Mouse (Mus musculus) midbrain, postnatal 0 days (tissue): ENCODE results near the gene Nat8. TPM values are rescaled to one million over a fixed set of nuclear protein-coding genes. Genes with fewer than 3 reads are reported as not detected.
"Not testable (repeated sequence)": the region's sequence is repeated elsewhere in the genome, so short reads cannot be mapped to it uniquely, and the experiment has no call there.

ENCODE experiments used
- ATAC-seq: fragments of 200-750 bp; cut with Nextera tagmentation; 2 replicates; pipeline ENCODE4 v1.8.0; 2017; ENCODE audit warnings: moderate number of reproducible peaks, mild to moderate bottlenecking, moderate TSS enrichment, moderate library complexity; ENCODE audit not compliant: low FRiP score
- DNase-seq: peaks from one replicate; pipeline ENCODE4 v3.0.0-alpha.2; 2015; ENCODE audit warnings: low spot score
- H3K27ac ChIP-seq: fragments of 300-500 bp; sonication (generic); 2 replicates; pipeline ENCODE4 v1.5.1; 2014; ENCODE audit warnings: low read depth, mild to moderate bottlenecking, low read length, mixed read lengths
- H3K27me3 ChIP-seq: fragments of 300-500 bp; sonication (generic); 2 replicates; pipeline ENCODE4 v1.6.1; 2014; ENCODE audit warnings: low read length, control low read depth, mixed read lengths; ENCODE audit not compliant: insufficient read depth
- H3K36me3 ChIP-seq: fragments of 300-500 bp; sonication (generic); 2 replicates; pipeline ENCODE4 v1.6.1; 2014; ENCODE audit warnings: low read length, control low read depth, mixed read lengths; ENCODE audit not compliant: insufficient read depth
- H3K4me1 ChIP-seq: fragments of 300-500 bp; sonication (generic); 2 replicates; pipeline ENCODE4 v1.6.1; 2014; ENCODE audit warnings: mild to moderate bottlenecking, control low read depth, antibody characterized with exemption, low read length, mixed read lengths; ENCODE audit not compliant: insufficient read depth
- H3K4me2 ChIP-seq: fragments of 300-500 bp; sonication (generic); 2 replicates; pipeline ENCODE4 v1.6.1; 2014; ENCODE audit warnings: low read depth, mild to moderate bottlenecking, low read length, mixed read lengths; ENCODE audit not compliant: poor library complexity, severe bottlenecking
- H3K4me3 ChIP-seq: fragments of 300-500 bp; sonication (generic); 2 replicates; pipeline ENCODE4 v1.5.1; 2014; ENCODE audit warnings: low read depth, mild to moderate bottlenecking, low read length, moderate library complexity
- H3K9ac ChIP-seq: fragments of 300-500 bp; sonication (generic); replicated peaks from 2 replicates; pipeline ENCODE4 v1.6.1; 2014; ENCODE audit warnings: mild to moderate bottlenecking, low read length, moderate library complexity, mixed read lengths; ENCODE audit not compliant: poor library complexity, severe bottlenecking
- H3K9me3 ChIP-seq: fragments of 300-500 bp; sonication (generic); 2 replicates; pipeline ENCODE4 v1.6.1; 2016; ENCODE audit warnings: low read length, control low read depth
- CTCF ChIP-seq: IDR thresholded peaks from 2 replicates; pipeline ENCODE4 v1.5.1; 2016; ENCODE audit warnings: antibody characterized with exemption, mild to moderate bottlenecking
- WGBS: fragments of 180-500 bp; shearing (Covaris S2); extraction: QIAGEN DNeasy Blood & Tissue Kit; methylation state at CpG from one replicate; pipeline ENCODE4 v1.1.7; 2014; 5-methylcytosine and 5-hydroxymethylcytosine counted together
- polyA plus RNA-seq: library from polyadenylated mRNA; unstranded; fragments of >200 nt; fragmentation: Nextera tagmentation; extraction: Ambion mirVana; gene quantifications from 2 replicates; pipeline ENCODE4 v1.2.1, GENCODE M21; 2015
- total RNA-seq: library from RNA; depleted of rRNA; stranded (reverse); fragments of >200 nt; gene quantifications from 2 replicates; pipeline ENCODE4 v1.2.3, GENCODE M21; 2014

Nat8 gene
- total and polyA plus RNA-seq, 2 experiments from 2014 or later = 0.49 to 0.91 TPM

DNA sequence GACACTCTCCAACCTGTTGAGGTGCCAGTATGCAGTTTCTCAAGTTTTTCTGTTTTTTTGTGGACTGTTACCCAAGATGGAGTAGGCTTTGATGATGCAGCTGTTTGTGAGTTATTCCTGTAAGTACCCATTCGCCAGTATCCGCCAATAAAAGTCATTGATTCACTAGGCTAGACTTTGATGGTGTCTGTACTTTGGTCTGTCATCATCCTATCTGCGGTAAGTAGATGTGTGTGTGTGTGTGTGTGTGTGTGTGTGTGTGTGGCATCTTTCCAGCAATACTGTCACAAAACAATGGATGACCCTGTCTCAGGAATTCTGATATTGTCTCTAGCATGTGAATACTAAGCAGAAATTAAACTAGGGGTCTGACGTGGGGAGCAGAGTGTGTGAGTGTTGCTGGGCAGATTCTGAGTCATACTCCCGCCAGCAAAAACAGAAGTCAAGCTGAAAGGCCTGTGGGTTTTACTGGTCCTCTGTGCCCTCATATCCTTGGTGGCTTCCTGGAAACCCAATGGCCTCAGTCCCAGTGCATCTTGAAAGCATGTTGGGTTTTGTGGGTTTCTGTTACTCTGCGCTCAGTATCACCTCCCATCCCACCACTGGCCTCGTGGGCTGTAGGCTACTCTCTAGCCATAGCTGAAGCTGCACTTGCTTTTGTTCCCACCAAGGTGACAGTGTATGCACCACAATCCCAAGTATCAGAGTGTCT, 19.3 kb upstream of the Nat8 start:
- no peak for ATAC-seq
- no peaks in the 10 kb centered on the region for H3K36me3 ChIP-seq
- no peaks in the 10 kb centered on the region; the same call in 1 of the 2 replicates for H3K4me1 ChIP-seq
- no peak overlapping the region for H3K4me2 ChIP-seq
- TF ChIP-seq CTCF = no peak
- WGBS = 94% methylated on average over 7 of the region's 7 CpGs
- no peak overlapping the region for H3K9ac ChIP-seq
- no peak for DNase-seq
- no peak overlapping the region for H3K4me3 ChIP-seq
- no peaks in the 10 kb centered on the region for H3K27me3 ChIP-seq
- no peaks in the 10 kb centered on the region for H3K9me3 ChIP-seq
- H3K27ac ChIP-seq = no peak overlapping the region

GRCm38 (mm10) chr6:85849240-85849639, 17.4 kb upstream of the Nat8 start:
- no peaks in the 10 kb centered on the region for H3K36me3 ChIP-seq
- no peak for ATAC-seq
- no peak for TF ChIP-seq CTCF
- no peaks in the 10 kb centered on the region for H3K9me3 ChIP-seq
- H3K9ac ChIP-seq = no peak overlapping the region
- H3K27me3 ChIP-seq = no peaks in the 10 kb centered on the region
- no peak for DNase-seq
- no peak overlapping the region for H3K4me3 ChIP-seq
- 12% methylated on average over 2 of the region's 2 CpGs for WGBS
- no peaks in the 10 kb centered on the region; the same call in 1 of the 2 replicates for H3K4me1 ChIP-seq
- no peak overlapping the region for H3K27ac ChIP-seq
- H3K4me2 ChIP-seq = no peak overlapping the region

GRCm38 (mm10) chr6:85848140-85848539, 16.3 kb upstream of the Nat8 start:
- H3K4me2 ChIP-seq = no peak overlapping the region
- no peak overlapping the region for H3K27ac ChIP-seq
- no peaks in the 10 kb centered on the region for H3K9me3 ChIP-seq
- no peaks in the 10 kb centered on the region for H3K36me3 ChIP-seq
- H3K4me1 ChIP-seq = no peaks in the 10 kb centered on the region; the same call in 1 of the 2 replicates
- no peaks in the 10 kb centered on the region for H3K27me3 ChIP-seq
- no peak overlapping the region for H3K9ac ChIP-seq
- ATAC-seq (no peak), DNase-seq (no peak)
- TF ChIP-seq CTCF = no peak
- WGBS = 93% methylated on average over 4 of the region's 4 CpGs
- no peak overlapping the region for H3K4me3 ChIP-seq

DNA sequence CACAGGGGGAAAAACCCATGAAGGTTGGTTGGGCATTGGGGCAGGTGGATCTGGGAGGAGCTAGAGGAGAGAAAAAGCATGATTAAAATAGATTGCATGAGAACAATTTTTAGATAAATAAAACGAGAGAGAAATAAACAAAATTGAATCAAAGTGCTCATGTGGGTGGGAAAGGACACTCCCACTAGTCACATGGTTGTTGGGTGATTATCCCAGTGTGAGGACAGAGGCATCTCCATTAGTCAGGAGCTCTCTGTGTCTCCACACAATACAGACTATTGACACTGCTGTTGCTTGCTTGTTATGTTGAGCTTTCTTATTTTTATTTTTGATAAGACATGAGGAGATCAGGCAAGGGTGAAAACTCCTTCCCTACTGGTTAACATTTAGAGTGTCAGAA, 15.0 kb upstream of the Nat8 start:
- ATAC-seq = no peak
- no peak for TF ChIP-seq CTCF

GRCm38 (mm10) chr6:85843677-85844458, 12.0 kb upstream of the Nat8 start:
- H3K27ac ChIP-seq, H3K9ac ChIP-seq, H3K27me3 ChIP-seq, ATAC-seq, H3K4me2 ChIP-seq, H3K4me1 ChIP-seq, H3K36me3 ChIP-seq, H3K9me3 ChIP-seq, H3K4me3 ChIP-seq, DNase-seq: not testable (repeated sequence)
- 64% methylated on average over 25 of the region's 25 CpGs for WGBS
- peak; percentile 21; the same call in 1 of the 2 replicates for TF ChIP-seq CTCF

More for the DNA sequence above, 15.0 kb upstream of the Nat8 start:
- Histone ChIP-seq H3K4me1 (no peaks in the 10 kb centered on the region; the same call in 1 of the 2 replicates), H3K4me2 (no peak overlapping the region), H3K27me3 (no peaks in the 10 kb centered on the region), H3K4me3 (no peak overlapping the region), H3K9ac (no peak overlapping the region), H3K9me3 (no peaks in the 10 kb centered on the region), H3K27ac (no peak overlapping the region), H3K36me3 (no peaks in the 10 kb centered on the region)
- no peak for DNase-seq
- 55% methylated on average over 1 of the region's 1 CpGs for WGBS

- ATAC-seq = no peak
- H3K4me3 ChIP-seq = no peak overlapping the region
- H3K27me3 ChIP-seq = no peaks in the 10 kb centered on the region
Observed at GRCm38 (mm10) chr6:85839982-85840381, 8.1 kb upstream of the Nat8 start.

More at GRCm38 (mm10) chr6:85839982-85840381, 8.1 kb upstream of the Nat8 start:
- H3K9ac ChIP-seq = no peak overlapping the region
- H3K9me3 ChIP-seq = no peaks in the 10 kb centered on the region
- DNase-seq = peak; percentile 75
- TF ChIP-seq CTCF = no peak
- 25% methylated on average over 4 of the region's 4 CpGs for WGBS
- no peak overlapping the region for H3K4me2 ChIP-seq
- no peak overlapping the region for H3K27ac ChIP-seq
- H3K4me1 ChIP-seq = no peaks in the 10 kb centered on the region
- H3K36me3 ChIP-seq = no peaks in the 10 kb centered on the region
